Mouse (Mus musculus) bone marrow macrophage, adult 2 months (primary cell): ENCODE results near the gene Cys1. TPM values are rescaled to one million over a fixed set of nuclear protein-coding genes. Genes with fewer than 3 reads are reported as not detected.

Source experiments
- H3K27ac ChIP-seq: 2 replicates; pipeline ENCODE4 v1.5.1; 2012; ENCODE audit warnings: low read depth, low read length; ENCODE audit not compliant: insufficient read depth
- H3K4me1 ChIP-seq: 2 replicates; pipeline ENCODE4 v1.6.1; 2012; ENCODE audit warnings: low read length; ENCODE audit not compliant: control insufficient read depth, insufficient read depth
- H3K4me3 ChIP-seq: 2 replicates; pipeline ENCODE4 v1.5.1; 2012; ENCODE audit warnings: mild to moderate bottlenecking, low read length, moderate library complexity; ENCODE audit not compliant: insufficient read depth
- CTCF ChIP-seq: IDR thresholded peaks from 2 replicates; pipeline ENCODE4 v1.5.1; 2012; ENCODE audit warnings: low read depth, mild to moderate bottlenecking, low read length, moderate library complexity
- POLR2A ChIP-seq: IDR thresholded peaks from 2 replicates; pipeline ENCODE4 v1.6.1; 2012; ENCODE audit warnings: mild to moderate bottlenecking, low read depth, low read length, borderline replicate concordance
- polyA plus RNA-seq: library from polyadenylated mRNA; stranded (reverse); fragments of >200 nt; gene quantifications from 2 replicates; pipeline ENCODE4 v1.2.4, GENCODE M21; 2012; ENCODE audit not compliant: missing spikeins, insufficient read depth, insufficient read length

Gene Cys1
- polyA plus RNA-seq, 1 experiment = not detected

- no peak overlapping the region for H3K27ac ChIP-seq
- H3K4me3 ChIP-seq = no peak overlapping the region; the same call in 1 of the 2 replicates
- H3K4me1 ChIP-seq = no peaks in the 10 kb centered on the region
- TF ChIP-seq CTCF = no peak
These were observed 924 bp downstream of the Cys1 start for GRCm38 (mm10) chr12:24680492-24681285.

- no peak for TF ChIP-seq POLR2A
- no peak for TF ChIP-seq CTCF
- H3K4me3 ChIP-seq = no peak overlapping the region
- H3K4me1 ChIP-seq = no peaks in the 10 kb centered on the region
- H3K27ac ChIP-seq = no peak overlapping the region
These were observed 1.5 kb downstream of the Cys1 start for GRCm38 (mm10) chr12:24680096-24680491.

DNA sequence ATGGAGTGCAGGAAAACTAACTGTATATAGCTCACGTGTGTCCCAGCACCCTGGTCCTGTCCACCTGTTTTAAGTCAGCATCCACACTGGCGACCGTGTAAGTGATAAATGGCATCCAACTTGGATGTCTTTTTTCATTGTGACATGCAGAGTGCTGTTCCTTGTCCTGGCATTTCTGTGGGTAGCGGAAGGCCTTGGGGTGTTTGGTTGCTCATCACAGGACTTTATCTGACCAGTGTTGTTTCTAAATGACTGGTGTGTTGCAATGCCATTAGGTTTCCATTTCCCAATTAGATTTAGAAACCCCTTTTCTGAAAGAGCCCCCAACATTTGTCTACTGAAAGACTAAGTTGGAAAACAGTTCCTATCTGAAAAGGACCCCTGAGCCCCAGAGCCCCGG, 19.5 kb downstream of the Cys1 start:
- no peaks in the 10 kb centered on the region for H3K4me1 ChIP-seq
- TF ChIP-seq CTCF = no peak
- no peak overlapping the region for H3K4me3 ChIP-seq
- H3K27ac ChIP-seq = no peak overlapping the region

DNA sequence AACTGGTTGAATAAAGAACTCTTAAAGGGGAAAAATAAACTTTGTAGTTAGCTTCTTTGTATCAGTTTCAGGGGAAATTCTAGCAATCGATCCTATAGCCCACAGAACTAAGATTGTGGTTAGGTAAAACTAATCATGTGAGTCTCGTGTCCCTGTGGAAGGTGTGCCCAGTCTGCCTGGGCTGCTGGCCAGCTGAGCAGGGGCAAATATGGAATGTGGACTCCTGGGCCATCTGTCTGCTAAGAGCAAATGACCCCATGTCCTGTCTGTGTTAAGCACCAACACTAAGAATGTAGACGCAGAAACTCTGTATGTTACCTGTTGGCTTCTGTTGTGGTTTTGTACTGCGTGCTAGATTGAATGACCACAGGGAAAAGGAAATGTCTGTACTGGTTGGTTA, 20.5 kb downstream of the Cys1 start:
- Histone ChIP-seq H3K4me1 (no peaks in the 10 kb centered on the region), H3K4me3 (no peak overlapping the region), H3K27ac (no peak overlapping the region)
- no peak for TF ChIP-seq POLR2A
- TF ChIP-seq CTCF = no peak

- no peak for TF ChIP-seq POLR2A
- no peak for TF ChIP-seq CTCF
- Histone ChIP-seq H3K27ac (no peak overlapping the region), H3K4me1 (peaks cover 1% of the 10 kb centered on the region; the same call in 1 of the 2 replicates), H3K4me3 (no peak overlapping the region)
These were observed 21.7 kb downstream of the Cys1 start for GRCm38 (mm10) chr12:24659923-24660322.

DNA sequence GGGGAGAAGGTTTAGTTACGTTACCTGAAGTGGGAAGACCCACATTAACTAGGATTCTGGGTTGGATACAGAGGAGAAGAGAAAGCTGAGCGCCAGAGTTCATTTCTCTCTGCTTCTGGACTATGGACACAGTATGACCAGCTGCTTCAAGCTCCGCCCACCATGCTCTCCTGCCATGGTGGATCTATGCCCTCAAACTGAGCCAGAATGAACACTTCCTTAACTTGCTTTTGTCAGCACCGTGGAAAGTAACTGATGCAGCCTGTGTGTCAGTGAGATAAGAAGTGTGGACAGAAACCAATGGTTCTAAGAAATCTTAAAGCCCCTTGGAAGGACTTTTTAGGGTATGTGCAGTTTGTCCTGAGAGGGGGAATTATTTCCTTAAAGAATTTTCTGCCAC, 22.6 kb downstream of the Cys1 start:
- no peak overlapping the region for H3K4me3 ChIP-seq
- TF ChIP-seq POLR2A (no peak), CTCF (no peak)
- H3K27ac ChIP-seq = no peak overlapping the region
- H3K4me1 ChIP-seq = peaks cover 2% of the 10 kb centered on the region; the same call in 1 of the 2 replicates

DNA sequence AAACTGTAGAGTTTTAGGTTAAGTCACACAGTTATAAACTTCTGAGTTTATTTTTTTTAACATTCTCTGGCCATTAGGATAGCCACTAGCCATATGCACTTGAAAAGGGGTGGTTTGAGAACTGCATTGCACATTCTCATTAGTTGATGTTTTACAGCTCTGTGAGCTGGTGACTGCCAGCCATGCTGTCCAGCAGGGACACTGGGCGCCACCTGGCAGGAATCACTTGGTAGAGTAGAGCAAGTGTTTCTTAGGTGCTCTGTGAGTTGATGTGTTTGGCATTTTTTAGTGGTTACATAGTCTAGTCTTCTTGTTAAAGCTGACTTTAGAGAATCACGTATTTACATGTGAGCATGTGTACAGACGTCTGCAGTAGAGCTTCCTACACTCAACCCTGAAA, 25.2 kb downstream of the Cys1 start:
- H3K4me3 ChIP-seq = no peak overlapping the region
- TF ChIP-seq POLR2A = no peak
- TF ChIP-seq CTCF = no peak
- no peak overlapping the region for H3K27ac ChIP-seq
- H3K4me1 ChIP-seq = peaks cover 10% of the 10 kb centered on the region

GRCm38 (mm10) chr12:24654065-24654862, 27.3 kb downstream of the Cys1 start:
- TF ChIP-seq CTCF (no peak), POLR2A (no peak)
- Histone ChIP-seq H3K27ac (no peak overlapping the region), H3K4me3 (no peak overlapping the region), H3K4me1 (peaks cover 16% of the 10 kb centered on the region)

GRCm38 (mm10) chr12:24651642-24652342, 29.8 kb downstream of the Cys1 start:
- H3K4me1 ChIP-seq = peaks cover 16% of the 10 kb centered on the region
- peak overlapping the region; percentile 49; the same call in 1 of the 2 replicates for H3K27ac ChIP-seq
- TF ChIP-seq CTCF (no peak), POLR2A (no peak)
- peak overlapping the region; percentile 97 for H3K4me3 ChIP-seq
